Mouse (Mus musculus): ENCODE results near the gene Tnni2.
A peak's percentile ranks its signal among the peaks of the same experiment; 100 is the strongest.

The Tnni2 gene

GRCm38 (mm10) chr7:142483136-142483535, 41.5 kb downstream of the Tnni2 start:
- DNase-seq (ENCODE audit: low read depth): no peak

DNA sequence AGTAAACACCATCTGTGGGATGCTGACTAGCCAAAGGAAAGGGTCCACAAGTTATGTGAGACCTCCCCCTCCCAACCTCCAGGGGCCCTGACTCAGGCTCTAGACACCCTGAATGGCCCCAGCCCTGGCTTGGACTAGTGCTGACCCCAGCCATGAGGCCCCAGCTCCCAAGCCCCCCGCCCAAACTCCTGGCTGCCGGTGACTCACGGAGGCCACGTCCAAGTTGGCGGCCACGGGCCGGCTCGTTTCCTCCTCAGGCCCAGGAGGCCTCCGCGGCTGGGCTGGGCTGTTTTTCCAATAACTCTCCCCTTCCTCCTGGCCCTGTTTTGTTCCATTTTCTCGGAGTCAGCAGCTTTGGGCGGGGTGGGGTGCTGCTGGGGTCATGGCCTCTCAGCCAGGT, 43.2 kb downstream of the Tnni2 start:
- DNase-seq (ENCODE audit: low read depth): no peak

DNA sequence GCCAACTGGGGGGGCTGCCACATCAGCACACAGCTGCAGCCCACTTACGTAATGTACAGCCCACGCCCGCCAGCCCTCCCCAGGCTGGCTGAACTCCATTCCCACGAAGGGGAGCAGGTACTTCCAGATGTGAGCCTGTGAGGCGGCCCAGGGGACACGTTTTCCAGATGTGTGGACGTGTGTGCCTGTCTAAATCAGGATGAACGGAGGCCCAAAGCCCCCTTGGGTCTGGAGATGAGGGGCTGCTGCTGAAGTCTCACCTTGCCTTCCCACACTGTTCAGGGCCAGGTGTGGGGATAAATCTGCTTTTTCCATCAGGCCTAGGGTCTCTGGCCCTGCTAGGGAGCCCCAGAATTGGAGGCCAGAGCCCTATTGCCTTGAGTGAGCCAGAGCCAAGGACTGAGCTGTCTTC, 45.1 kb downstream of the Tnni2 start:
- DNase-seq (ENCODE audit: low read depth): no peak

- DNase-seq (ENCODE audit: low read depth): peak; percentile 15
Measured at GRCm38 (mm10) chr7:142487341-142487859, 45.8 kb downstream of the Tnni2 start.

DNA sequence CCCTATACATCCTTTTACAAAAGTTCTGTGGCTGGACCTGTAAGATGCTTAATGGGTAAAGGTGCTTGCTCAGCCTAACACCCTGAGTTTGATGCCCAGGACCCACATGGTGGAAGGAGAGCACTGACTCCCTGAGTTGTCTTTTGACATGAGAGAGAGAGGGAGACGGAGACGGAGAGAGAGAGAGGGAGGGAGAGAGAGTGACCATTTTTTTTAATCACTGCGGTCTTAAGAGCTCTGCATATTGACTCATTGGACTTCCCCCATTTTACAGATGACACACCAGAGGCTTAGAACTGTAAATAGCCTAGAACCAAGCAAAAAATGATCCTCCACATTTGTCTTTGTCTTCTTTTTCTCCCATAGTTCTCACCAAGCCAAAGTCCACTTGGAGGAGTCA, 46.4 kb downstream of the Tnni2 start:
- DNase-seq (ENCODE audit: low read depth): no peak

GRCm38 (mm10) chr7:142493535-142493934, 51.9 kb downstream of the Tnni2 start:
- DNase-seq (ENCODE audit: low read depth): no peak

All from c-Kit-positive CD71-positive TER-119-negative erythroid progenitor cells, embryonic 14.5 days (primary cell).